Mouse (Mus musculus) splenic B cell, adult 2 months (primary cell): ENCODE data around the gene Rcc2.

Source experiments
- DNase-seq: peaks from one replicate; pipeline ENCODE4 v3.0.0-alpha.2; 2011; ENCODE audit warnings: low read depth, low spot score
- H3K27me3 ChIP-seq: 2 replicates; pipeline ENCODE4 v1.6.1; 2012; ENCODE audit warnings: mild to moderate bottlenecking, low read length, moderate library complexity, mixed read lengths; ENCODE audit not compliant: control insufficient read depth, poor library complexity, insufficient read depth, severe bottlenecking
- H3K36me3 ChIP-seq: 2 replicates; pipeline ENCODE4 v1.6.1; 2012; ENCODE audit warnings: mild to moderate bottlenecking, low read length, moderate library complexity, mixed read lengths; ENCODE audit not compliant: control insufficient read depth, poor library complexity, insufficient read depth, severe bottlenecking

Rcc2 gene

GRCm38 (mm10) chr4:140713480-140714365 lies 13.4 kb downstream of the Rcc2 start:
- Histone ChIP-seq H3K27me3 (no peaks in the 10 kb centered on the region), H3K36me3 (peaks cover 37% of the 10 kb centered on the region)
- DNase-seq: peak; percentile 91

- Histone ChIP-seq H3K27me3 (no peaks in the 10 kb centered on the region), H3K36me3 (peaks cover 36% of the 10 kb centered on the region)
- no peak for DNase-seq
These were observed 14.2 kb downstream of the Rcc2 start for GRCm38 (mm10) chr4:140714586-140714985.

GRCm38 (mm10) chr4:140716994-140717393 lies 16.7 kb downstream of the Rcc2 start:
- peaks cover 41% of the 10 kb centered on the region for H3K36me3 ChIP-seq
- no peaks in the 10 kb centered on the region for H3K27me3 ChIP-seq
- DNase-seq: no peak

- Histone ChIP-seq H3K36me3 (peaks cover 41% of the 10 kb centered on the region), H3K27me3 (no peaks in the 10 kb centered on the region)
- DNase-seq: no peak
These were observed 18.1 kb downstream of the Rcc2 start for GRCm38 (mm10) chr4:140718436-140718835.

GRCm38 (mm10) chr4:140720091-140720490 lies 19.8 kb downstream of the Rcc2 start:
- Histone ChIP-seq H3K27me3 (no peaks in the 10 kb centered on the region), H3K36me3 (peaks cover 37% of the 10 kb centered on the region)
- DNase-seq: no peak

GRCm38 (mm10) chr4:140721968-140722490 lies 21.7 kb downstream of the Rcc2 start:
- H3K27me3 ChIP-seq: no peaks in the 10 kb centered on the region
- DNase-seq: no peak

GRCm38 (mm10) chr4:140722710-140723109 lies 22.4 kb downstream of the Rcc2 start:
- H3K27me3 ChIP-seq: no peaks in the 10 kb centered on the region
- H3K36me3 ChIP-seq: peaks cover 24% of the 10 kb centered on the region
- no peak for DNase-seq

More at GRCm38 (mm10) chr4:140721968-140722490, 21.7 kb downstream of the Rcc2 start:
- peaks cover 27% of the 10 kb centered on the region for H3K36me3 ChIP-seq

- Histone ChIP-seq H3K36me3 (peaks cover 21% of the 10 kb centered on the region), H3K27me3 (no peaks in the 10 kb centered on the region)
- no peak for DNase-seq
These were observed 22.9 kb downstream of the Rcc2 start for GRCm38 (mm10) chr4:140723192-140723591.

GRCm38 (mm10) chr4:140723801-140724200 lies 23.5 kb downstream of the Rcc2 start:
- H3K27me3 ChIP-seq: no peaks in the 10 kb centered on the region
- DNase-seq: peak; percentile 67
- H3K36me3 ChIP-seq: peaks cover 19% of the 10 kb centered on the region

GRCm38 (mm10) chr4:140724739-140725138 lies 24.4 kb downstream of the Rcc2 start:
- DNase-seq: no peak
- H3K36me3 ChIP-seq: peaks cover 18% of the 10 kb centered on the region

GRCm38 (mm10) chr4:140726907-140727306 lies 26.6 kb downstream of the Rcc2 start:
- peaks cover 4% of the 10 kb centered on the region; the same call in 1 of the 2 replicates for H3K36me3 ChIP-seq
- DNase-seq: no peak
- no peaks in the 10 kb centered on the region for H3K27me3 ChIP-seq

More at GRCm38 (mm10) chr4:140724739-140725138, 24.4 kb downstream of the Rcc2 start:
- H3K27me3 ChIP-seq: no peaks in the 10 kb centered on the region

GRCm38 (mm10) chr4:140731654-140732053 lies 31.3 kb downstream of the Rcc2 start:
- peak; percentile 31 for DNase-seq
- no peaks in the 10 kb centered on the region for H3K27me3 ChIP-seq
- no peaks in the 10 kb centered on the region for H3K36me3 ChIP-seq

- Histone ChIP-seq H3K36me3 (no peaks in the 10 kb centered on the region), H3K27me3 (no peaks in the 10 kb centered on the region)
- DNase-seq: no peak
These were observed 32.5 kb downstream of the Rcc2 start for GRCm38 (mm10) chr4:140732871-140733270.

- DNase-seq: peak; percentile 83
- no peaks in the 10 kb centered on the region for H3K36me3 ChIP-seq
- no peaks in the 10 kb centered on the region for H3K27me3 ChIP-seq
These were observed 40.3 kb downstream of the Rcc2 start for GRCm38 (mm10) chr4:140740655-140741054.

GRCm38 (mm10) chr4:140741401-140741800 lies 41.1 kb downstream of the Rcc2 start:
- no peaks in the 10 kb centered on the region for H3K27me3 ChIP-seq
- DNase-seq: peak; percentile 67
- H3K36me3 ChIP-seq: no peaks in the 10 kb centered on the region
